Mouse (Mus musculus) left cerebral cortex, postnatal 36 days (tissue): ENCODE results near the gene Sox5. TPM values are rescaled to one million over a fixed set of nuclear protein-coding genes. Genes with fewer than 3 reads are reported as not detected.

ENCODE experiments used
- DNase-seq, 2 experiments: peaks; one replicate each; pipeline ENCODE4 v3.0.0; 2021 to 2022; ENCODE audit warnings: low spot score in 2 of 2, mixed read lengths in 1 of 2
- intact Hi-C: fragments of 180-260 bp; cut with DNase I; formaldehyde crosslinking; loops from one replicate; pipeline ENCODE4 v1.15.1; 2025
- total RNA-seq, 2 experiments: library from RNA; stranded (reverse); gene quantifications; 2 replicates each; pipeline ENCODE4 v1.2.3; 2021

Sox5 gene
- total RNA-seq, 2 experiments from 2014 or later = 52.1 to 57.9 TPM

- intact Hi-C loops = no loop called here
- DNase-seq = no peak
Measured at GRCm38 (mm10) chr6:143830131-143830530, 951.6 kb downstream of the Sox5 start.

- intact Hi-C loops = no loop called here
- no peak for DNase-seq
Measured at GRCm38 (mm10) chr6:143826786-143827185, 955.0 kb downstream of the Sox5 start.

GRCm38 (mm10) chr6:143825966-143826365 lies 955.8 kb downstream of the Sox5 start:
- no peak for DNase-seq
- intact Hi-C loops = no loop called here

GRCm38 (mm10) chr6:143825086-143825485 lies 956.7 kb downstream of the Sox5 start:
- intact Hi-C loops = no loop called here
- no peak for DNase-seq

GRCm38 (mm10) chr6:143788446-143788845 lies 993.3 kb downstream of the Sox5 start:
- DNase-seq = no peak
- intact Hi-C loops = no loop called here

GRCm38 (mm10) chr6:143787360-143787759 lies 994.4 kb downstream of the Sox5 start:
- intact Hi-C loops = no loop called here
- DNase-seq = no peak

GRCm38 (mm10) chr6:143785685-143786084 lies 996.1 kb downstream of the Sox5 start:
- intact Hi-C loops = no loop called here
- no peak for DNase-seq
